Mouse (Mus musculus): ENCODE results near the gene Cpm. TPM values are rescaled to one million over a fixed set of nuclear protein-coding genes. Genes with fewer than 3 reads are reported as not detected.

The Cpm gene
- total and polyA plus RNA-seq, 2 experiments from 2014 or later, result 2.3 to 2.4 TPM

- DNase-seq (ENCODE audit: low spot score), result no peak
- TF ChIP-seq CTCF (IDR thresholded peaks at IDR 0.05; ENCODE audit: low read depth), result no peak
- 85% methylated on average over 14 of the region's 14 CpGs for WGBS
Observed at GRCm38 (mm10) chr10:117603834-117604623, 25.3 kb upstream of the Cpm start.

GRCm38 (mm10) chr10:117604624-117605282 is 24.5 kb upstream of the Cpm start:
- Histone ChIP-seq H3K36me3 (ENCODE audit: insufficient read depth, low read length) (no peaks in the 10 kb centered on the region), H3K4me2 (ENCODE audit: low read depth, low read length) (no peak overlapping the region), H3K27me3 (ENCODE audit: insufficient read depth, low read length) (no peaks in the 10 kb centered on the region), H3K9me3 (ENCODE audit: low read length) (no peaks in the 10 kb centered on the region), H3K4me1 (ENCODE audit: insufficient read depth, low read length) (no peaks in the 10 kb centered on the region), H3K9ac (replicated peaks; ENCODE audit: low read length) (no peak overlapping the region), H3K27ac (no peak overlapping the region), H3K4me3 (ENCODE audit: low read length) (no peak overlapping the region)
- DNase-seq (ENCODE audit: low spot score) (no peak), ATAC-seq (no peak)
- TF ChIP-seq CTCF (IDR thresholded peaks at IDR 0.05; ENCODE audit: low read depth), result no peak
- 83% methylated on average over 8 of the region's 8 CpGs for WGBS

More at GRCm38 (mm10) chr10:117603834-117604623, 25.3 kb upstream of the Cpm start:
- H3K4me1 ChIP-seq (ENCODE audit: insufficient read depth, low read length), result no peaks in the 10 kb centered on the region
- no peak for ATAC-seq
- H3K27me3 ChIP-seq (ENCODE audit: insufficient read depth, low read length), result no peaks in the 10 kb centered on the region
- no peak overlapping the region for H3K4me2 ChIP-seq (ENCODE audit: low read depth, low read length)
- H3K9ac ChIP-seq (replicated peaks; ENCODE audit: low read length), result no peak overlapping the region
- H3K4me3 ChIP-seq (ENCODE audit: low read length), result no peak overlapping the region
- no peak overlapping the region for H3K27ac ChIP-seq
- no peaks in the 10 kb centered on the region for H3K9me3 ChIP-seq (ENCODE audit: low read length)
- no peaks in the 10 kb centered on the region for H3K36me3 ChIP-seq (ENCODE audit: insufficient read depth, low read length)

GRCm38 (mm10) chr10:117605283-117606243 is 23.7 kb upstream of the Cpm start:
- Histone ChIP-seq H3K4me1 (ENCODE audit: insufficient read depth, low read length) (no peaks in the 10 kb centered on the region), H3K36me3 (ENCODE audit: insufficient read depth, low read length) (no peaks in the 10 kb centered on the region), H3K27me3 (ENCODE audit: insufficient read depth, low read length) (no peaks in the 10 kb centered on the region), H3K4me2 (ENCODE audit: low read depth, low read length) (no peak overlapping the region), H3K9me3 (ENCODE audit: low read length) (no peaks in the 10 kb centered on the region), H3K27ac (no peak overlapping the region), H3K9ac (replicated peaks; ENCODE audit: low read length) (no peak overlapping the region), H3K4me3 (ENCODE audit: low read length) (no peak overlapping the region)
- DNase-seq (ENCODE audit: low spot score), result no peak
- 90% methylated on average over 15 of the region's 15 CpGs for WGBS
- TF ChIP-seq CTCF (IDR thresholded peaks at IDR 0.05; ENCODE audit: low read depth), result no peak
- ATAC-seq, result no peak

- WGBS, result 87% methylated on average over 5 of the region's 5 CpGs
- no peaks in the 10 kb centered on the region for H3K9me3 ChIP-seq (ENCODE audit: low read length)
- H3K9ac ChIP-seq (replicated peaks; ENCODE audit: low read length), result no peak overlapping the region
- H3K36me3 ChIP-seq (ENCODE audit: insufficient read depth, low read length), result no peaks in the 10 kb centered on the region
- no peak overlapping the region for H3K27ac ChIP-seq
- no peak for TF ChIP-seq CTCF (IDR thresholded peaks at IDR 0.05; ENCODE audit: low read depth)
- no peak overlapping the region for H3K4me2 ChIP-seq (ENCODE audit: low read depth, low read length)
- ATAC-seq (no peak), DNase-seq (ENCODE audit: low spot score) (no peak)
- H3K27me3 ChIP-seq (ENCODE audit: insufficient read depth, low read length), result no peaks in the 10 kb centered on the region
- H3K4me1 ChIP-seq (ENCODE audit: insufficient read depth, low read length), result no peaks in the 10 kb centered on the region
- no peak overlapping the region for H3K4me3 ChIP-seq (ENCODE audit: low read length)
Observed at GRCm38 (mm10) chr10:117606423-117606822, 22.9 kb upstream of the Cpm start.

- ATAC-seq (no peak), DNase-seq (ENCODE audit: low spot score) (no peak)
- Histone ChIP-seq H3K27ac (no peak overlapping the region), H3K4me1 (ENCODE audit: insufficient read depth, low read length) (no peaks in the 10 kb centered on the region), H3K27me3 (ENCODE audit: insufficient read depth, low read length) (no peaks in the 10 kb centered on the region), H3K4me2 (ENCODE audit: low read depth, low read length) (no peak overlapping the region), H3K9ac (replicated peaks; ENCODE audit: low read length) (no peak overlapping the region), H3K36me3 (ENCODE audit: insufficient read depth, low read length) (no peaks in the 10 kb centered on the region), H3K9me3 (ENCODE audit: low read length) (no peaks in the 10 kb centered on the region), H3K4me3 (ENCODE audit: low read length) (no peak overlapping the region)
- TF ChIP-seq CTCF (IDR thresholded peaks at IDR 0.05; ENCODE audit: low read depth), result no peak
- 93% methylated on average over 20 of the region's 20 CpGs for WGBS
Observed at GRCm38 (mm10) chr10:117607051-117607803, 22.1 kb upstream of the Cpm start.

- ATAC-seq, result no peak
- H3K4me1 ChIP-seq (ENCODE audit: insufficient read depth, low read length), result no peaks in the 10 kb centered on the region
- DNase-seq (ENCODE audit: low spot score), result no peak
- H3K27ac ChIP-seq, result no peak overlapping the region
- H3K4me3 ChIP-seq (ENCODE audit: low read length), result no peak overlapping the region
- 93% methylated on average over 10 of the region's 10 CpGs for WGBS
- H3K27me3 ChIP-seq (ENCODE audit: insufficient read depth, low read length), result no peaks in the 10 kb centered on the region
- TF ChIP-seq CTCF (IDR thresholded peaks at IDR 0.05; ENCODE audit: low read depth), result no peak
- H3K9me3 ChIP-seq (ENCODE audit: low read length), result no peaks in the 10 kb centered on the region
- H3K4me2 ChIP-seq (ENCODE audit: low read depth, low read length), result no peak overlapping the region
- H3K9ac ChIP-seq (replicated peaks; ENCODE audit: low read length), result no peak overlapping the region
- H3K36me3 ChIP-seq (ENCODE audit: insufficient read depth, low read length), result no peaks in the 10 kb centered on the region
Observed at GRCm38 (mm10) chr10:117607804-117608279, 21.5 kb upstream of the Cpm start.

All from hindbrain, postnatal 0 days (tissue).